Mouse (Mus musculus): ENCODE results near the gene Mthfsd. TPM values are rescaled to one million over a fixed set of nuclear protein-coding genes. Genes with fewer than 3 reads are reported as not detected.
A peak's percentile ranks its signal among the peaks of the same experiment; 100 is the strongest.

Mthfsd gene
- polyA plus RNA-seq, 1 experiment from 2014 or later = 33.0 TPM

DNA sequence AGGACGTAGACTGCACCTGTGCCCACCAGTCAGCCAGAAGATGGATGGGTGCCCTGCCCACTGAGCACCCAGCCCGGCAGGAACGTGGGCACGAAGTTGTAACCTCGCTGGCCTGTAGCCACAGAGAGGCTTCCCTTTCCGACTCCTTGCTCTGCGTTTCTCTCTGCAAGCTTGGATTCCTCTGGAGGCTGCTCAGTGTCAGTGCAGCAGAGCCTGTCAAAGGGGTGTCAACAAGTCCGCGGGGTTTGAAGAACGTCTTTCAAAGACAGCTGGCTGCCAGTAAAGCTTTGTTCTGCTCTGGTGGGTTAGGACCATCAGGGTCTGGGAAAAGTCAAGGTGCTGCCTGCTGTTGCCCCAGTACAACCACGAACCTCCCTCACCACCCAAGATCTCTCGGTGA is 36.7 kb downstream of the Mthfsd start:
- peaks cover 2% of the 10 kb centered on the region; the same call in 1 of the 2 replicates for H3K27me3 ChIP-seq (ENCODE audit: control insufficient read depth, insufficient read depth, low read length)
- ATAC-seq (ENCODE audit: low FRiP score, low TSS enrichment) = peak; percentile 43; the same call in 1 of the 2 replicates
- no peak for DNase-seq (ENCODE audit: low spot score)

GRCm38 (mm10) chr8:121063649-121064048 is 44.5 kb downstream of the Mthfsd start:
- Histone ChIP-seq H3K36me3 (ENCODE audit: control insufficient read depth, insufficient read depth, low read length) (no peaks in the 10 kb centered on the region), H3K4me2 (replicated peaks; ENCODE audit: low read depth) (no peak overlapping the region), H3K4me1 (replicated peaks; ENCODE audit: control insufficient read depth, insufficient read depth) (no peaks in the 10 kb centered on the region), H3K9me3 (ENCODE audit: control insufficient read depth, low read length) (no peaks in the 10 kb centered on the region), H3K27me3 (ENCODE audit: control insufficient read depth, insufficient read depth, low read length) (no peaks in the 10 kb centered on the region), H3K27ac (replicated peaks) (no peak overlapping the region), H3K4me3 (ENCODE audit: low read depth, low read length) (no peak overlapping the region), H3K9ac (ENCODE audit: low read length) (no peak overlapping the region)
- DNase-seq (ENCODE audit: low spot score) (no peak), ATAC-seq (ENCODE audit: low FRiP score, low TSS enrichment) (no peak)
- no peak for TF ChIP-seq CTCF (IDR thresholded peaks at IDR 0.05; ENCODE audit: low read depth)
- TF ChIP-seq EP300 (optimal IDR thresholded peaks at IDR 0.05) = no peak
- 72% methylated on average over 13 of the region's 13 CpGs for WGBS

More for the DNA sequence above, 36.7 kb downstream of the Mthfsd start:
- Histone ChIP-seq H3K4me3 (ENCODE audit: low read depth, low read length) (no peak overlapping the region), H3K36me3 (ENCODE audit: control insufficient read depth, insufficient read depth, low read length) (no peaks in the 10 kb centered on the region), H3K4me1 (replicated peaks; ENCODE audit: control insufficient read depth, insufficient read depth) (no peaks in the 10 kb centered on the region; the same call in 1 of the 2 replicates), H3K9me3 (ENCODE audit: control insufficient read depth, low read length) (no peaks in the 10 kb centered on the region), H3K4me2 (replicated peaks; ENCODE audit: low read depth) (0 out of 2 replicates have a peak overlapping the region, but pooled peaks have one; percentile 19), H3K9ac (ENCODE audit: low read length) (no peak overlapping the region), H3K27ac (replicated peaks) (no peak overlapping the region; the same call in 1 of the 2 replicates)
- TF ChIP-seq EP300 (optimal IDR thresholded peaks at IDR 0.05) = no peak
- peak; percentile 72 for TF ChIP-seq CTCF (IDR thresholded peaks at IDR 0.05; ENCODE audit: low read depth)
- 4% methylated on average over 12 of the region's 12 CpGs for WGBS

DNA sequence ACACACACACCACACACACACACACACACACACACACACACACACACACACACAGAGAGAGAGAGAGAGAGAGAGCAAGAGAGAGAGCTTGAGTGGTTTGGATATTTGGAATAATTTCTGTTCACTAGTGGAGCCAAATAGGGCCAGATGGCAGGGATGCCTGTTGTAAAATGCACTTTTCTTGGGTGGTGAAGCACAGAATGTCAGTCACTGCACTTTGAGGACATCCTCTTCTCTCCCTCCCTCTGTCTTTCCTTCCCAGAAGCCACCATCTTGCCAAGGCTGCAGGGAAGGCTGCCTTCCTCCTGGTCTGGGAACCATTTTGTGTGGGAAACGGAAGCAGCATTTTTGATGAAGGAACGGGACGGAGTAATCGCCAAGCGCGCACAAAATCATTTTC is 45.7 kb downstream of the Mthfsd start:
- TF ChIP-seq EP300 (optimal IDR thresholded peaks at IDR 0.05) = no peak
- TF ChIP-seq CTCF (IDR thresholded peaks at IDR 0.05; ENCODE audit: low read depth) = no peak
- ATAC-seq (ENCODE audit: low FRiP score, low TSS enrichment) (no peak), DNase-seq (ENCODE audit: low spot score) (no peak)
- WGBS = 88% methylated on average over 6 of the region's 6 CpGs
- Histone ChIP-seq H3K4me1 (replicated peaks; ENCODE audit: control insufficient read depth, insufficient read depth) (no peaks in the 10 kb centered on the region), H3K27ac (replicated peaks) (no peak overlapping the region), H3K36me3 (ENCODE audit: control insufficient read depth, insufficient read depth, low read length) (no peaks in the 10 kb centered on the region), H3K9me3 (ENCODE audit: control insufficient read depth, low read length) (no peaks in the 10 kb centered on the region), H3K4me3 (ENCODE audit: low read depth, low read length) (no peak overlapping the region), H3K27me3 (ENCODE audit: control insufficient read depth, insufficient read depth, low read length) (no peaks in the 10 kb centered on the region), H3K4me2 (replicated peaks; ENCODE audit: low read depth) (no peak overlapping the region), H3K9ac (ENCODE audit: low read length) (no peak overlapping the region)

DNA sequence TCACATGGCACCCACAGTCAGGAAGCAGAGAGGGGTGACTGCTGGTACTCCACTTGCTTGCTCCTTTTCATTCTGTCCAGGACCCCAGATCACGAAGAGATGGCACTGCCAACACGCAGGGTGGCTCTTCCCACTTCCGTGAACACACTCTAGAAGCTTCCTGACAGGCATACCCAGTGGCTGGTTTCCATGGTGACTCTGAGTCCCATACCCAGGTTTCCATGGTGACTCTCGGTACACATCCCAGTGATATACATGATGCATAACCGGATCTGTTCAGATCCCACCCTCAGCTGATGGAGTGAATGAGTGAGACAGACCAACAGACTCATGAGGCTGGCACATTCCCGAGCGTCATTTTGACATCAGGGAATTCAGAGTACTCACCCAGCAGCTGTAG is 49.1 kb downstream of the Mthfsd start:
- no peak overlapping the region for H3K27ac ChIP-seq (replicated peaks)
- ATAC-seq (ENCODE audit: low FRiP score, low TSS enrichment) (no peak), DNase-seq (ENCODE audit: low spot score) (no peak)
- no peak overlapping the region for H3K9ac ChIP-seq (ENCODE audit: low read length)
- H3K36me3 ChIP-seq (ENCODE audit: control insufficient read depth, insufficient read depth, low read length) = no peaks in the 10 kb centered on the region
- H3K4me3 ChIP-seq (ENCODE audit: low read depth, low read length) = no peak overlapping the region
- no peaks in the 10 kb centered on the region for H3K4me1 ChIP-seq (replicated peaks; ENCODE audit: control insufficient read depth, insufficient read depth)
- H3K9me3 ChIP-seq (ENCODE audit: control insufficient read depth, low read length) = no peaks in the 10 kb centered on the region
- no peak for TF ChIP-seq EP300 (optimal IDR thresholded peaks at IDR 0.05)
- TF ChIP-seq CTCF (IDR thresholded peaks at IDR 0.05; ENCODE audit: low read depth) = no peak
- no peak overlapping the region for H3K4me2 ChIP-seq (replicated peaks; ENCODE audit: low read depth)
- WGBS = 76% methylated on average over 7 of the region's 7 CpGs
- no peaks in the 10 kb centered on the region for H3K27me3 ChIP-seq (ENCODE audit: control insufficient read depth, insufficient read depth, low read length)

- Histone ChIP-seq H3K4me2 (replicated peaks; ENCODE audit: low read depth) (no peak overlapping the region), H3K27me3 (ENCODE audit: control insufficient read depth, insufficient read depth, low read length) (no peaks in the 10 kb centered on the region), H3K36me3 (ENCODE audit: control insufficient read depth, insufficient read depth, low read length) (no peaks in the 10 kb centered on the region), H3K4me1 (replicated peaks; ENCODE audit: control insufficient read depth, insufficient read depth) (no peaks in the 10 kb centered on the region), H3K9me3 (ENCODE audit: control insufficient read depth, low read length) (no peaks in the 10 kb centered on the region), H3K4me3 (ENCODE audit: low read depth, low read length) (no peak overlapping the region), H3K9ac (ENCODE audit: low read length) (no peak overlapping the region), H3K27ac (replicated peaks) (no peak overlapping the region)
- 55% methylated on average over 9 of the region's 9 CpGs for WGBS
- ATAC-seq (ENCODE audit: low FRiP score, low TSS enrichment) (no peak), DNase-seq (ENCODE audit: low spot score) (no peak)
- TF ChIP-seq EP300 (optimal IDR thresholded peaks at IDR 0.05) = no peak
- no peak for TF ChIP-seq CTCF (IDR thresholded peaks at IDR 0.05; ENCODE audit: low read depth)
These were observed 50.1 kb downstream of the Mthfsd start for GRCm38 (mm10) chr8:121058081-121058480.

- DNase-seq (ENCODE audit: low spot score) (no peak), ATAC-seq (ENCODE audit: low FRiP score, low TSS enrichment) (no peak)
- TF ChIP-seq CTCF (IDR thresholded peaks at IDR 0.05; ENCODE audit: low read depth) (peak; percentile 36), EP300 (optimal IDR thresholded peaks at IDR 0.05) (no peak)
- 71% methylated on average over 9 of the region's 9 CpGs for WGBS
- Histone ChIP-seq H3K36me3 (ENCODE audit: control insufficient read depth, insufficient read depth, low read length) (no peaks in the 10 kb centered on the region), H3K27me3 (ENCODE audit: control insufficient read depth, insufficient read depth, low read length) (no peaks in the 10 kb centered on the region), H3K4me2 (replicated peaks; ENCODE audit: low read depth) (no peak overlapping the region), H3K4me3 (ENCODE audit: low read depth, low read length) (no peak overlapping the region), H3K9me3 (ENCODE audit: control insufficient read depth, low read length) (peaks cover 4% of the 10 kb centered on the region; the same call in 1 of the 2 replicates), H3K9ac (ENCODE audit: low read length) (no peak overlapping the region), H3K27ac (replicated peaks) (no peak overlapping the region), H3K4me1 (replicated peaks; ENCODE audit: control insufficient read depth, insufficient read depth) (peaks cover 5% of the 10 kb centered on the region)
These were observed 60.8 kb downstream of the Mthfsd start for GRCm38 (mm10) chr8:121047441-121047840.
